Mouse (Mus musculus) small intestine, adult 2 months (tissue): ENCODE measurements around the gene Zbtb43.

Experiments
- CTCF ChIP-seq: fragments of 200-500 bp; IDR thresholded peaks from 2 replicates; pipeline ENCODE4 v1.5.1; 2012; ENCODE audit warnings: low read depth, mild to moderate bottlenecking, control low read depth, inconsistent platforms, low read length, moderate library complexity, mixed read lengths; ENCODE audit not compliant: insufficient replicate concordance, insufficient read length; ENCODE audit errors: extremely low read depth
- POLR2A ChIP-seq: fragments of 200-500 bp; IDR thresholded peaks from 2 replicates; pipeline ENCODE4 v1.6.1; 2012; ENCODE audit warnings: low read depth, mild to moderate bottlenecking, control low read depth, inconsistent platforms, low read length, moderate library complexity

DNA sequence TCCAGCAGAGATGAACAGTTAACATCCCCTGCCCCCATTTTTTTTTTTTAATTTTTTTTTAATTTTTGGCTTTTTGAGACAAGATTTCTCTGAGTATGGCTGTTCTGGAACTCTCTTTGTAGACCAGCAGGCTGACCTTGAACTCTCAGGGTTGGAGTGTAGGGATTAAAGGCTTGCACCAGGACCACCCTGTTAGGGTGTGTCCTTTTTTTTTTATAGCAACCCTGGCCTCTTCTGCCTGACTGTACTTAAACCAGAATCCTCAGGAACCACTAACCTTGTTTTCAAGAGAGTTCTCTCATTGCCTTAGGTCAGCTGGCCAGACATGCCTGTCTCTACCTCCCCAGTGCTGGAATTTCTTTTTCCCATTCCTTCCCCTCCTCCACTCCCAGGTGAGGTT lies 23.5 kb downstream of the Zbtb43 start:
- TF ChIP-seq POLR2A (no peak), CTCF (no peak)
